ENCODE assay signal across 8 mouse cellular contexts in genomic region chr13:60174953-60175352, GRCm38 (mm10). TPM values are rescaled to one million over a fixed set of nuclear protein-coding genes. Genes with fewer than 3 reads are reported as not detected.
A peak's percentile ranks its signal among the peaks of the same experiment; 100 is the strongest.
DNase-seq lines count a peak whose midpoint lies in the region; ATAC-seq and TF ChIP-seq lines count a peak whose summit lies in the region.

No protein-coding gene starts in this region.

- peaks cover 30% of the 10 kb centered on the region for H3K27me3 ChIP-seq in lung, embryonic 16.5 days (ENCODE audit: control insufficient read depth, insufficient read depth, low read depth, low read length)
- peaks cover 5% of the 10 kb centered on the region for H3K27me3 ChIP-seq in forebrain, embryonic 16.5 days (replicated peaks; ENCODE audit: control insufficient read depth, insufficient read depth, low read length)
- H3K27me3 ChIP-seq in liver, embryonic 11.5 days (replicated peaks; ENCODE audit: control insufficient read depth, insufficient read depth, low read length) = peaks cover 50% of the 10 kb centered on the region
- H3K27me3 ChIP-seq in stomach, postnatal 0 days (ENCODE audit: control insufficient read depth, insufficient read depth, low read length) = no peaks in the 10 kb centered on the region; the same call in 1 of the 2 replicates

- H3K36me3 ChIP-seq in lung, embryonic 16.5 days (ENCODE audit: control insufficient read depth, insufficient read depth, low read length) = no peaks in the 10 kb centered on the region
- no peaks in the 10 kb centered on the region for H3K36me3 ChIP-seq in forebrain, embryonic 16.5 days (ENCODE audit: control insufficient read depth, insufficient read depth)
- H3K36me3 ChIP-seq in liver, embryonic 11.5 days (ENCODE audit: control insufficient read depth, insufficient read depth, low read length) = no peaks in the 10 kb centered on the region
- H3K36me3 ChIP-seq in stomach, postnatal 0 days (ENCODE audit: control insufficient read depth, insufficient read depth, low read length) = no peaks in the 10 kb centered on the region

- TF ChIP-seq CTCF in stomach, postnatal 0 days (IDR thresholded peaks at IDR 0.05; ENCODE audit: low read depth) = peak; percentile 26

- H3K4me3 ChIP-seq in lung, embryonic 16.5 days (ENCODE audit: low read length) = peak overlapping the region; percentile 74
- H3K4me3 ChIP-seq in forebrain, embryonic 16.5 days (replicated peaks; ENCODE audit: low read length) = peak overlapping the region; percentile 78
- peak overlapping the region; percentile 67 for H3K4me3 ChIP-seq in liver, embryonic 11.5 days (ENCODE audit: low read depth, low read length)
- H3K4me3 ChIP-seq in stomach, postnatal 0 days (ENCODE audit: low read depth, low read length) = peak overlapping the region; percentile 73

- 0 out of 2 replicates have a peak overlapping the region, but pooled peaks have one; percentile 39 for H3K27ac ChIP-seq in lung, embryonic 16.5 days (ENCODE audit: low read length)
- H3K27ac ChIP-seq in forebrain, embryonic 16.5 days (ENCODE audit: low read length) = no peak overlapping the region
- H3K27ac ChIP-seq in liver, embryonic 11.5 days (ENCODE audit: low read depth, low read length) = no peak overlapping the region
- H3K27ac ChIP-seq in stomach, postnatal 0 days (replicated peaks) = peak overlapping the region; percentile 98

- ATAC-seq in lung, embryonic 16.5 days (ENCODE audit: low read depth) = no peak
- no peak for ATAC-seq in forebrain, embryonic 16.5 days
- no peak for ATAC-seq in liver, embryonic 11.5 days (replicated peaks; ENCODE audit: low FRiP score)
- ATAC-seq in stomach, postnatal 0 days (ENCODE audit: low FRiP score, low TSS enrichment) = no peak
- ATAC-seq in granulocyte monocyte progenitor cell, adult 5-6 weeks (replicated peaks; ENCODE audit: poor library complexity, severe bottlenecking) = no peak

- peaks cover 16% of the 10 kb centered on the region for H3K4me1 ChIP-seq in lung, embryonic 16.5 days (replicated peaks; ENCODE audit: control insufficient read depth, insufficient read depth, low read length)
- peaks cover 27% of the 10 kb centered on the region for H3K4me1 ChIP-seq in forebrain, embryonic 16.5 days (replicated peaks; ENCODE audit: control insufficient read depth, insufficient read depth, low read length)
- H3K4me1 ChIP-seq in liver, embryonic 11.5 days (replicated peaks; ENCODE audit: control insufficient read depth, insufficient read depth, low read length) = 0 out of 2 replicates have a peak, but pooled peaks cover 3% of the 10 kb centered on the region
- no peaks in the 10 kb centered on the region for H3K4me1 ChIP-seq in stomach, postnatal 0 days (replicated peaks; ENCODE audit: control insufficient read depth, insufficient read depth)

- no peak for DNase-seq in lung, adult 18-20 months
- DNase-seq in liver, embryonic 11.5 days (ENCODE audit: low spot score) = no peak
- no peak for DNase-seq in stomach, postnatal 0 days (ENCODE audit: low spot score)
- no peak for DNase-seq in layer of hippocampus, adult 9-10 months (ENCODE audit: low spot score)
- DNase-seq in left cerebral cortex, postnatal 14 days (ENCODE audit: low spot score in 2 of 2) = no peak

- intact Hi-C loops in left cerebral cortex, postnatal 14 days (cut with DNase I) = loop anchor here (2.0 to 5.0 kb wide), 4 partner anchors 277 to 333 kb away; no protein-coding TSS in a partner anchor

- no peak for TF ChIP-seq EP300 in stomach, postnatal 0 days (optimal IDR thresholded peaks at IDR 0.05)

- H3K9me3 ChIP-seq in lung, embryonic 16.5 days (ENCODE audit: control insufficient read depth, low read length) = no peaks in the 10 kb centered on the region
- no peaks in the 10 kb centered on the region for H3K9me3 ChIP-seq in forebrain, embryonic 16.5 days (ENCODE audit: control insufficient read depth, low read length)
- H3K9me3 ChIP-seq in liver, embryonic 11.5 days (ENCODE audit: control insufficient read depth, low read length) = no peaks in the 10 kb centered on the region
- H3K9me3 ChIP-seq in stomach, postnatal 0 days (ENCODE audit: control insufficient read depth, low read length) = no peaks in the 10 kb centered on the region

- H3K4me2 ChIP-seq in lung, embryonic 16.5 days (ENCODE audit: low read depth, low read length) = peak overlapping the region; percentile 92
- H3K4me2 ChIP-seq in forebrain, embryonic 16.5 days (ENCODE audit: low read length) = peak overlapping the region; percentile 81
- peak overlapping the region; percentile 83 for H3K4me2 ChIP-seq in liver, embryonic 11.5 days
- peak overlapping the region; percentile 83 for H3K4me2 ChIP-seq in stomach, postnatal 0 days (replicated peaks; ENCODE audit: low read depth)

- peak overlapping the region; percentile 82 for H3K9ac ChIP-seq in lung, embryonic 16.5 days (ENCODE audit: low read length)
- H3K9ac ChIP-seq in forebrain, embryonic 16.5 days (replicated peaks; ENCODE audit: low read depth, low read length) = peak overlapping the region; percentile 87
- H3K9ac ChIP-seq in liver, embryonic 11.5 days (ENCODE audit: low read depth, low read length) = peak overlapping the region; percentile 74; the same call in 1 of the 2 replicates
- peak overlapping the region; percentile 94 for H3K9ac ChIP-seq in stomach, postnatal 0 days (ENCODE audit: low read length)

- 2% methylated on average over 7 of the region's 7 CpGs for WGBS in lung, embryonic 16.5 days
- WGBS in forebrain, embryonic 16.5 days = under 1% methylated on average over 7 of the region's 7 CpGs
- 6% methylated on average over 7 of the region's 7 CpGs for WGBS in liver, embryonic 11.5 days
- whole genome bisulfite sequencing in stomach, postnatal 0 days = 3% methylated on average over 7 of the region's 7 CpGs

RNA-seq across cellular contexts. Expression of gene Gas1, which starts 2.2 kb away (rescaled TPM):
- 11.2 and 12.5 TPM in 2 replicates for polyA plus RNA-seq in lung, embryonic 16.5 days (2015; fragmentation: Nextera tagmentation; extraction: Ambion mirVana)
- 18.8 and 26.2 TPM in 2 replicates for polyA plus RNA-seq in forebrain, embryonic 16.5 days (2015; fragmentation: Nextera tagmentation; extraction: Ambion mirVana)
- 27.5 and 29.4 TPM in 2 replicates for polyA plus RNA-seq in liver, embryonic 11.5 days (2014; fragmentation: Nextera tagmentation; extraction: Ambion mirVana)
- 62.4 and 78.9 TPM in 2 replicates for polyA plus RNA-seq in stomach, postnatal 0 days (2015; fragmentation: Nextera tagmentation; extraction: Ambion mirVana)
- total RNA-seq in granulocyte monocyte progenitor cell, adult 5-6 weeks (2014; fragmentation: Nextera tagmentation) = not detected in 2 replicates
- total RNA-seq in granulocyte monocyte progenitor cell, adult 5-6 weeks (2017) = not detected in 2 replicates
- 10 to 100 TPM in 1 of 2 experiments, 1 to 10 TPM in 1; 9.1 to 11.2 TPM for total RNA-seq in left cerebral cortex, postnatal 14 days (2021)

Comparison
In these comparisons a context has a peak if more than half of its experiments do, and no peak if none do; other contexts are left out.
1. H3K27ac ChIP-seq: peak in lung, embryonic 16.5 days (single experiment) and stomach, postnatal 0 days (single experiment); none in forebrain, embryonic 16.5 days (single experiment) and liver, embryonic 11.5 days (single experiment).
2. Peak in every context shown above with its lines, with median percentiles within 50 percentile points of each other: H3K4me2 ChIP-seq, H3K4me3 ChIP-seq and H3K9ac ChIP-seq.